Mouse (Mus musculus): ENCODE results near the gene Tnp2. TPM values are rescaled to one million over a fixed set of nuclear protein-coding genes. Genes with fewer than 3 reads are reported as not detected.
"Not testable (repeated sequence)": the region's sequence is repeated elsewhere in the genome, so short reads cannot be mapped to it uniquely, and the experiment has no call there.

Gene Tnp2
- polyA plus RNA-seq, 1 experiment: 0.12 TPM

DNA sequence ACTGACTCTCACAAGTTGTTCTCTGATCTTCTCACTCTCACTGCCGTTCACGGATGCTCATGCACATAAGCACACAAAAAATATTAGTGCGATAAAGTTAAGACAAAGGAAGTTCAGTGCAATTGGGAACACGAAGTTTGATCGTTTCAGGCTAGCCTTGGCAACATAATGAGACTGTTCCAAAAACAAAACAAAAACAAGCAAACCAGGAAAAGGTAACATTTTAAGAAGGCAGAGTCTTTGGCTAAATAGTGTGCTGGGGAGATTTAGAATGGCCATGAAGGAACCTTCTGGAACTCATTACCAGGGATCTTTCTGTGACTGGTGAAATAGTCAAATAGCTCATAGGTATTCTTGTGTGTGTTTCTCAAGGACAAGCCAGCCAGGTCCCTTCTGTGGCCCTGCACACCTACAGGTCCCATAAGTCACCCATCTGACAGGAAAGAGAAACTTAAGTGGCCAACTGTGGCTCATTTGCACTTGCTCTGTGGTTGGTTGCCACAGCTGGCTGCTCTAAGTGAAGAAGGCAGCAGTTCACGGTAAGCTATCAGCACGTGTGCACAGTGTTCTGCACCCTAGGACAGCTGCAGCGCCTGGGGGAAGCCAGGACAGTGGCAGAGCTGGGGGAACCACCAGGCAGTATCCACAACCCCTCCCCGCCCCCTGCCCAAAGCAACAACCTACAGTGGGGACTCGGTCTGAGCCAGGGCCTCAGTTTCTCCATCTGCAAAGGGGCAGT, 17.5 kb upstream of the Tnp2 start, which contains the start of gene Prm1:
TSS of gene Prm1 (minus strand) at position 51 of the 739 bp plus-strand sequence.
- Histone ChIP-seq H3ac (ENCODE audit: control insufficient read depth, insufficient read length) (no peak within 1 kb of the TSS), H3K27me3 (ENCODE audit: control insufficient read depth, insufficient read depth, insufficient read length) (peaks cover 30% of the 10 kb centered on the region), H3K4me2 (ENCODE audit: low read depth) (no peak within 1 kb of the TSS), H3K79me2 (ENCODE audit: control insufficient read depth, insufficient read depth) (no peaks in the 10 kb centered on the region), H3K36me3 (ENCODE audit: control insufficient read depth, insufficient read depth) (no peaks in the 10 kb centered on the region), H3K4me3 (no peak within 1 kb of the TSS)
- TF ChIP-seq POLR2A (IDR thresholded peaks at IDR 0.05; ENCODE audit: insufficient read length, low read depth) (no peak), MYOD1 (IDR thresholded peaks at IDR 0.05; ENCODE audit: control insufficient read depth in 1 of 3, insufficient read length in 2 of 3, low read depth in 2 of 3) (peak in 2 of 3 experiments; percentile 75 to 79), POLR2AphosphoS2 (IDR thresholded peaks at IDR 0.05; ENCODE audit: insufficient read length, low read depth) (no peak), CEBPB (IDR thresholded peaks at IDR 0.05; ENCODE audit: insufficient read depth, poor library complexity, severe bottlenecking) (no peak), E2F4 (IDR thresholded peaks at IDR 0.05; ENCODE audit: insufficient read depth) (no peak), MAX (IDR thresholded peaks at IDR 0.05; ENCODE audit: low read depth) (no peak), REST (IDR thresholded peaks at IDR 0.05; ENCODE audit: insufficient read depth, insufficient read length) (no peak), MYOG (IDR thresholded peaks at IDR 0.05; ENCODE audit: control insufficient read depth in 1 of 3, insufficient read depth in 1 of 3, insufficient read length in 2 of 3, low read depth in 2 of 3) (peak in 2 of 3 experiments; percentile 81 to 87), TCF3 (IDR thresholded peaks at IDR 0.05; ENCODE audit: insufficient read length, low read depth) (no peak), SRF (IDR thresholded peaks at IDR 0.05; ENCODE audit: control insufficient read depth, insufficient read length, low read depth) (no peak)

DNA sequence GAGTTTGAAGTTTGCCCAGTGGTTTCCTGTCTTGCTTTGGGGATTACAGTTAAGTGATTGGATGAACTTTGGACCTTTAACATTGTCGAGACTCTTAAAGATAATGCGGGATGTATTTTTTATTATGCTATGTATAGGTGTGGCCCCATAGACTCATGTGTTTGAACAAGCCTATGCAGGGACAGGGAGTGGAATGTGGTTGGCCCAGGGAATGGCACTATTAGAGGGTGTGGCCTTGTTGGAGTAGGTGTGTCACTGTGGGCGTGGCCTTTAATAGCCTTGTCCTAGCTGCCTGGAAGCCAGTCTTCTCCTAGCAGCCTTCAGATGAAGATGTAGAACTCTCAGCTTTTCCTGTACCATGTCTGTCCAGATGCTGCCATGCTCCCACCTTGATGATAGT, 14.0 kb upstream of the Tnp2 start:
- not testable (repeated sequence) for H3K79me2 ChIP-seq (ENCODE audit: control insufficient read depth, insufficient read depth); H3K4me3 ChIP-seq; H3K4me2 ChIP-seq (ENCODE audit: low read depth); H3K36me3 ChIP-seq (ENCODE audit: control insufficient read depth, insufficient read depth); H3ac ChIP-seq (ENCODE audit: control insufficient read depth, insufficient read length); H3K27me3 ChIP-seq (ENCODE audit: control insufficient read depth, insufficient read depth, insufficient read length)

DNA sequence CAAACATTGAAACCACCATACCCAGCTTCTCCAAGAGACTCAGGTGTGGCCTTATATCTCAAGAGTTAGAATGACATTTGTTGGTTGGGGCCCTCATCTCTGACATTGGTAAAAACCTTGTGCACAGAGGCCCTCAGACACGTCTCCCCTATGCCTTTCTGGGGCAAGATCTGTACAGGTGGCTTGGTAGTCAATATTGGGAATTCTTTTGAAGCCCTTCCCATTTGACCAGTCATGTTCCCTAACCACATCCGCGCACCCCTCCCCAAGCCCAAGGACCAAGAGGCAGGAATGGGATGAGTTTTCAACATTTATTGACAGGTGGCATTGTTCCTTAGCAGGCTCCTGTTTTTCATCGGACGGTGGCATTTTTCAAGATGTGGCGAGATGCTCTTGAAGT, 7.6 kb upstream of the Tnp2 start, which contains the start of gene Prm2:
TSS of gene Prm2 (minus strand) at position 101 of the 400 bp plus-strand sequence.
- H3K36me3 ChIP-seq (ENCODE audit: control insufficient read depth, insufficient read depth): no peaks in the 10 kb centered on the region
- no peaks in the 10 kb centered on the region for H3K79me2 ChIP-seq (ENCODE audit: control insufficient read depth, insufficient read depth)
- no peak within 1 kb of the TSS for H3K4me2 ChIP-seq (ENCODE audit: low read depth)
- H3ac ChIP-seq (ENCODE audit: control insufficient read depth, insufficient read length): no peak within 1 kb of the TSS
- TF ChIP-seq SRF (IDR thresholded peaks at IDR 0.05; ENCODE audit: control insufficient read depth, insufficient read length, low read depth) (no peak), MYOD1 (IDR thresholded peaks at IDR 0.05; ENCODE audit: control insufficient read depth in 1 of 3, insufficient read length in 2 of 3, low read depth in 2 of 3) (no peak), POLR2A (IDR thresholded peaks at IDR 0.05; ENCODE audit: insufficient read length, low read depth) (no peak), CEBPB (IDR thresholded peaks at IDR 0.05; ENCODE audit: insufficient read depth, poor library complexity, severe bottlenecking) (no peak), REST (IDR thresholded peaks at IDR 0.05; ENCODE audit: insufficient read depth, insufficient read length) (no peak), USF1 (IDR thresholded peaks at IDR 0.05; ENCODE audit: low read depth) (no peak), MYOG (IDR thresholded peaks at IDR 0.05; ENCODE audit: control insufficient read depth in 1 of 3, insufficient read depth in 1 of 3, insufficient read length in 2 of 3, low read depth in 2 of 3) (no peak), MAX (IDR thresholded peaks at IDR 0.05; ENCODE audit: low read depth) (no peak), E2F4 (IDR thresholded peaks at IDR 0.05; ENCODE audit: insufficient read depth) (no peak), POLR2AphosphoS2 (IDR thresholded peaks at IDR 0.05; ENCODE audit: insufficient read length, low read depth) (no peak), TCF3 (IDR thresholded peaks at IDR 0.05; ENCODE audit: insufficient read length, low read depth) (no peak), TCF12 (IDR thresholded peaks at IDR 0.05; ENCODE audit: insufficient read depth, poor library complexity, severe bottlenecking) (no peak)
- no peaks in the 10 kb centered on the region for H3K27me3 ChIP-seq (ENCODE audit: control insufficient read depth, insufficient read depth, insufficient read length)
- H3K4me3 ChIP-seq: no peak within 1 kb of the TSS

DNA sequence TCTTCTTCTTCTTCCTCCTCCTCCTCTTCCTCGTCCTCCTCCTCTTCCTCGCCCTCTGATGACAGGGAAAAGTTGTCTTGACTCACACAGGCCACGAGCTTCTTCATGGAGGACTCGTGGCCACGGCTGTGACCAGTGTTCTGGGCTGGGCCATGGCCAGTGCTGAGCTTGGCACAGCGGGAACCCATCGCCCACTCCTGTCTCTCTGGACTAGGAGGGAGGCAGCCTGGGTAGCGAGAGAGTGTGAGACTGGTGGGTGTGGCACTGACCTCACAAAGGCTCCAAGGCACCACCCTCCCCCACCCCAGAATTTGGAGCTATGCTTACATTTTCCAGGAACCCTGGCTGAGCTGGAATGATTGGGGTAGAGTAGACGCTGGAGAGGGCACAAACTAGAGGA, 2.2 kb upstream of the Tnp2 start, which contains the start of gene Prm3:
TSS of gene Prm3 (minus strand) at position 213 of the 400 bp plus-strand sequence.
- Histone ChIP-seq H3K36me3 (ENCODE audit: control insufficient read depth, insufficient read depth) (no peaks in the 10 kb centered on the region), H3K4me3 (no peak within 1 kb of the TSS), H3K27me3 (ENCODE audit: control insufficient read depth, insufficient read depth, insufficient read length) (no peaks in the 10 kb centered on the region), H3K4me2 (ENCODE audit: low read depth) (no peak within 1 kb of the TSS), H3ac (ENCODE audit: control insufficient read depth, insufficient read length) (no peak within 1 kb of the TSS), H3K79me2 (ENCODE audit: control insufficient read depth, insufficient read depth) (no peaks in the 10 kb centered on the region)
- TF ChIP-seq REST (IDR thresholded peaks at IDR 0.05; ENCODE audit: insufficient read depth, insufficient read length) (no peak), TCF3 (IDR thresholded peaks at IDR 0.05; ENCODE audit: insufficient read length, low read depth) (no peak), MYOG (IDR thresholded peaks at IDR 0.05; ENCODE audit: control insufficient read depth in 1 of 3, insufficient read depth in 1 of 3, insufficient read length in 2 of 3, low read depth in 2 of 3) (no peak), POLR2AphosphoS2 (IDR thresholded peaks at IDR 0.05; ENCODE audit: insufficient read length, low read depth) (no peak), MAX (IDR thresholded peaks at IDR 0.05; ENCODE audit: low read depth) (no peak), USF1 (IDR thresholded peaks at IDR 0.05; ENCODE audit: low read depth) (no peak), POLR2A (IDR thresholded peaks at IDR 0.05; ENCODE audit: insufficient read length, low read depth) (no peak), SRF (IDR thresholded peaks at IDR 0.05; ENCODE audit: control insufficient read depth, insufficient read length, low read depth) (no peak), CEBPB (IDR thresholded peaks at IDR 0.05; ENCODE audit: insufficient read depth, poor library complexity, severe bottlenecking) (no peak), MYOD1 (IDR thresholded peaks at IDR 0.05; ENCODE audit: control insufficient read depth in 1 of 3, insufficient read length in 2 of 3, low read depth in 2 of 3) (no peak), TCF12 (IDR thresholded peaks at IDR 0.05; ENCODE audit: insufficient read depth, poor library complexity, severe bottlenecking) (no peak), E2F4 (IDR thresholded peaks at IDR 0.05; ENCODE audit: insufficient read depth) (no peak)

DNA sequence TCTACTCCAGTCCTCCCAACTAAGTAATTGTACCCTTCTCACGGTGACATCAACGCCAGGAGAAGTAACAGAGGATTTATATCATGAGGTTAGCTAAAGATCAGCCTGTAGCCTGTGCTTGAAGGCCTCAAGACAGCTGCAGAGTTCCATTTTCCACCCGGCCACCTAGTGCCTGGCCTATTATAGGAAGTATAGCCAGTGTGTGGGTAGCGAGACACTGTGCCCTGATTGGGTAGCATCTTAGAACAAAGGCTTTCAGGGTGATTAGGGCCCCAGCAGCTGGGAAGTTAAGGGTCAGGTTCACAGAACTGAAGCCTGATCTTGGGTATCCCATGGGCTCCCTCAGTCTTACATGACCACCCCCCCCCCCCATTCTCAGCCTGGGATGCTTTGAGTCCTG, 406 bp upstream of the Tnp2 start:
- Histone ChIP-seq H3K4me2 (ENCODE audit: low read depth) (no peak overlapping the region), H3K27me3 (ENCODE audit: control insufficient read depth, insufficient read depth, insufficient read length) (no peaks in the 10 kb centered on the region), H3K4me3 (no peak overlapping the region), H3K79me2 (ENCODE audit: control insufficient read depth, insufficient read depth) (no peaks in the 10 kb centered on the region), H3K36me3 (ENCODE audit: control insufficient read depth, insufficient read depth) (no peaks in the 10 kb centered on the region), H3ac (ENCODE audit: control insufficient read depth, insufficient read length) (no peak overlapping the region)
- TF ChIP-seq POLR2A (IDR thresholded peaks at IDR 0.05; ENCODE audit: insufficient read length, low read depth): no peak
- no peak for TF ChIP-seq TCF12 (IDR thresholded peaks at IDR 0.05; ENCODE audit: insufficient read depth, poor library complexity, severe bottlenecking)
- peak in 1 of 3 experiments; percentile 43 for TF ChIP-seq MYOD1 (IDR thresholded peaks at IDR 0.05; ENCODE audit: control insufficient read depth in 1 of 3, insufficient read length in 2 of 3, low read depth in 2 of 3)
